Mouse (Mus musculus) bone marrow, adult 2 months (tissue): Measurements from ENCODE around the gene Napsa. TPM values are rescaled to one million over a fixed set of nuclear protein-coding genes. Genes with fewer than 3 reads are reported as not detected.

Source experiments
- H3K27ac ChIP-seq: fragments of 200-500 bp; 2 replicates; pipeline ENCODE4 v1.5.1; 2012; ENCODE audit warnings: low read depth, mild to moderate bottlenecking, control low read depth, inconsistent platforms, low read length; ENCODE audit not compliant: control insufficient read depth, poor library complexity, insufficient read depth
- H3K4me1 ChIP-seq: fragments of 200-500 bp; 2 replicates; pipeline ENCODE4 v1.6.1; 2011; ENCODE audit warnings: low read length; ENCODE audit not compliant: control insufficient read depth, insufficient read depth
- H3K4me3 ChIP-seq: fragments of 200-500 bp; replicated peaks from 2 replicates; pipeline ENCODE3; 2011; ENCODE audit warnings: mild to moderate bottlenecking, low read depth, low read length, control low read depth; ENCODE audit not compliant: control insufficient read depth
- CTCF ChIP-seq: fragments of 200-500 bp; IDR thresholded peaks from 2 replicates; pipeline ENCODE4 v1.5.1; 2011; ENCODE audit warnings: low read length, control low read depth; ENCODE audit not compliant: control insufficient read depth, insufficient read depth
- POLR2A ChIP-seq: fragments of 200-500 bp; IDR thresholded peaks from 2 replicates; pipeline ENCODE4 v1.6.1; 2011; ENCODE audit warnings: low read depth, mild to moderate bottlenecking, control low read depth, low read length, borderline replicate concordance; ENCODE audit not compliant: control insufficient read depth
- WGBS: fragments of 180-500 bp; shearing (Covaris S2); methylation state at CpG from one replicate; pipeline ENCODE4 v1.1.7; 2018; 5-methylcytosine and 5-hydroxymethylcytosine counted together
- polyA plus RNA-seq: library from polyadenylated mRNA; stranded (reverse); fragments of >200 nt; gene quantifications from 2 replicates; pipeline ENCODE4 v1.2.4, GENCODE M21; 2011; ENCODE audit warnings: low replicate concordance; ENCODE audit not compliant: missing spikeins, insufficient read depth, insufficient read length

The Napsa gene
- polyA plus RNA-seq, 1 experiment: 49.7 TPM

- WGBS: 58% methylated on average over 14 of the region's 14 CpGs
- TF ChIP-seq CTCF: no peak
- no peak for TF ChIP-seq POLR2A
These were observed 52.6 kb downstream of the Napsa start for GRCm38 (mm10) chr7:44624828-44625227.

GRCm38 (mm10) chr7:44625241-44626067 lies 53.3 kb downstream of the Napsa start:
- WGBS: 74% methylated on average over 13 of the region's 13 CpGs
- Histone ChIP-seq H3K4me1 (no peaks in the 10 kb centered on the region), H3K27ac (no peak overlapping the region), H3K4me3 (no peak overlapping the region)
- TF ChIP-seq CTCF: no peak
- no peak for TF ChIP-seq POLR2A

More at GRCm38 (mm10) chr7:44624828-44625227, 52.6 kb downstream of the Napsa start:
- no peaks in the 10 kb centered on the region for H3K4me1 ChIP-seq
- H3K4me3 ChIP-seq: no peak overlapping the region
- no peak overlapping the region for H3K27ac ChIP-seq

- no peaks in the 10 kb centered on the region for H3K4me1 ChIP-seq
- TF ChIP-seq POLR2A (no peak), CTCF (no peak)
- no peak overlapping the region for H3K4me3 ChIP-seq
- H3K27ac ChIP-seq: no peak overlapping the region
- 42% methylated on average over 1 of the region's 1 CpGs for WGBS
These were observed 53.8 kb downstream of the Napsa start for GRCm38 (mm10) chr7:44626068-44626385.

- Histone ChIP-seq H3K4me1 (no peaks in the 10 kb centered on the region), H3K27ac (no peak overlapping the region), H3K4me3 (no peak overlapping the region)
- 74% methylated on average over 13 of the region's 13 CpGs for WGBS
- TF ChIP-seq POLR2A (no peak), CTCF (no peak)
These were observed 54.8 kb downstream of the Napsa start for GRCm38 (mm10) chr7:44626966-44627365.

- Histone ChIP-seq H3K27ac (no peak overlapping the region; the same call in 1 of the 2 replicates), H3K4me1 (no peaks in the 10 kb centered on the region), H3K4me3 (no peak overlapping the region)
- 74% methylated on average over 15 of the region's 15 CpGs for WGBS
- TF ChIP-seq POLR2A (peak; percentile 9; the same call in 1 of the 2 replicates), CTCF (no peak)
These were observed 56.3 kb downstream of the Napsa start for GRCm38 (mm10) chr7:44628402-44629034.

GRCm38 (mm10) chr7:44630437-44630836 lies 58.3 kb downstream of the Napsa start:
- Histone ChIP-seq H3K27ac (no peak overlapping the region), H3K4me1 (no peaks in the 10 kb centered on the region), H3K4me3 (no peak overlapping the region)
- 73% methylated on average over 13 of the region's 13 CpGs for WGBS
- TF ChIP-seq POLR2A (no peak), CTCF (no peak)

GRCm38 (mm10) chr7:44632676-44633075 lies 60.5 kb downstream of the Napsa start:
- Histone ChIP-seq H3K27ac (no peak overlapping the region), H3K4me3 (no peak overlapping the region), H3K4me1 (no peaks in the 10 kb centered on the region)
- no peak for TF ChIP-seq POLR2A
- no peak for TF ChIP-seq CTCF
- WGBS: 42% methylated on average over 13 of the region's 13 CpGs

- H3K4me1 ChIP-seq: no peaks in the 10 kb centered on the region
- no peak overlapping the region for H3K27ac ChIP-seq
- no peak overlapping the region for H3K4me3 ChIP-seq
- TF ChIP-seq CTCF (peak; percentile 37; the same call in 1 of the 2 replicates), POLR2A (no peak)
- 20% methylated on average over 15 of the region's 15 CpGs for WGBS
These were observed 61.2 kb downstream of the Napsa start for GRCm38 (mm10) chr7:44633407-44633806.

Other genes starting within 250 kb of the Napsa start
- gene Syt3, start 188.3 kb upstream of the Napsa start, polyA plus RNA-seq: not detected in 2 replicates
- gene 1700008O03Rik, start 186.6 kb upstream of the Napsa start, polyA plus RNA-seq: not detected in 2 replicates
- 0.92 TPM in 1 of 2 replicates, not detected in the other for gene Lrrc4b, start 143.4 kb upstream of the Napsa start, polyA plus RNA-seq
- not detected in 2 replicates for gene Aspdh, start 107.0 kb upstream of the Napsa start, polyA plus RNA-seq
- 128 and 154 TPM in 2 replicates for gene Josd2, start 104.4 kb upstream of the Napsa start, polyA plus RNA-seq
- gene Emc10, start 75.9 kb upstream of the Napsa start, polyA plus RNA-seq: 41.8 and 58.8 TPM in 2 replicates
- 4.6 and 5.0 TPM in 2 replicates for gene Fam71e1, start 75.8 kb upstream of the Napsa start, polyA plus RNA-seq
- gene Mybpc2, start 47.7 kb upstream of the Napsa start, polyA plus RNA-seq: 1.5 and 5.4 TPM in 2 replicates
- 25.0 and 55.6 TPM in 2 replicates for gene Spib, start 40.3 kb upstream of the Napsa start, polyA plus RNA-seq
- gene Pold1, start 23.5 kb upstream of the Napsa start, polyA plus RNA-seq: 147 and 216 TPM in 2 replicates
- gene Nr1h2, start 18.4 kb upstream of the Napsa start, polyA plus RNA-seq: 87.8 and 123 TPM in 2 replicates
- 1.1 and 3.9 TPM in 2 replicates for gene Kcnc3, start 18.3 kb downstream of the Napsa start, polyA plus RNA-seq
- gene Myh14, start 98.5 kb downstream of the Napsa start, polyA plus RNA-seq: 0.41 TPM in 1 of 2 replicates, not detected in the other
- gene Izumo2, start 136.4 kb downstream of the Napsa start, polyA plus RNA-seq: not detected in 2 replicates
- gene Vrk3, start 176.0 kb downstream of the Napsa start, polyA plus RNA-seq: 21.6 and 33.6 TPM in 2 replicates
- gene Zfp473, start 178.7 kb downstream of the Napsa start, polyA plus RNA-seq: 0.99 and 2.3 TPM in 2 replicates
- gene Nup62, start 243.7 kb downstream of the Napsa start, polyA plus RNA-seq: 24.0 and 44.7 TPM in 2 replicates
- 4.2 and 24.8 TPM in 2 replicates for gene Il4i1, start 244.0 kb downstream of the Napsa start, polyA plus RNA-seq
- 24.5 and 32.7 TPM in 2 replicates for gene Atf5, start 244.3 kb downstream of the Napsa start, polyA plus RNA-seq